Mouse (Mus musculus) midbrain, embryonic 10.5 days (tissue): ENCODE results near the gene 4933411K16Rik. TPM values are rescaled to one million over a fixed set of nuclear protein-coding genes. Genes with fewer than 3 reads are reported as not detected.

Experiments used
- DNase-seq: peaks from one replicate; pipeline ENCODE4 v3.0.0-alpha.2; 2017; ENCODE audit warnings: low spot score
- H3K27ac ChIP-seq: fragments of 300-500 bp; sonication (generic); replicated peaks from 2 replicates; pipeline ENCODE4 v1.5.1; 2016; ENCODE audit warnings: mild to moderate bottlenecking
- H3K27me3 ChIP-seq: fragments of 300-500 bp; sonication (generic); 2 replicates; pipeline ENCODE4 v1.6.1; 2016; ENCODE audit warnings: low read depth, mild to moderate bottlenecking; ENCODE audit not compliant: poor library complexity, severe bottlenecking
- H3K36me3 ChIP-seq: fragments of 300-500 bp; sonication (generic); 2 replicates; pipeline ENCODE4 v1.6.1; 2016; ENCODE audit warnings: mild to moderate bottlenecking, moderate library complexity
- H3K4me1 ChIP-seq: fragments of 300-500 bp; sonication (generic); 2 replicates; pipeline ENCODE4 v1.6.1; 2016
- H3K4me3 ChIP-seq: fragments of 300-500 bp; sonication (generic); 2 replicates; pipeline ENCODE4 v1.5.1; 2016; ENCODE audit warnings: mild to moderate bottlenecking, moderate library complexity
- H3K9me3 ChIP-seq: fragments of 300-500 bp; sonication (generic); replicated peaks from 2 replicates; pipeline ENCODE4 v1.6.1; 2016; ENCODE audit warnings: mild to moderate bottlenecking
- WGBS: fragments of 180-500 bp; shearing (Covaris S2); methylation state at CpG from one replicate; pipeline ENCODE4 v1.1.7; 2016; 5-methylcytosine and 5-hydroxymethylcytosine counted together
- polyA plus RNA-seq: library from polyadenylated mRNA; unstranded; fragments of >200 nt; fragmentation: Nextera tagmentation; extraction: Ambion mirVana; gene quantifications from 2 replicates; pipeline ENCODE4 v1.2.1, GENCODE M21; 2016

The 4933411K16Rik gene
- polyA plus RNA-seq, 1 experiment from 2014 or later = 0.09 TPM

DNA sequence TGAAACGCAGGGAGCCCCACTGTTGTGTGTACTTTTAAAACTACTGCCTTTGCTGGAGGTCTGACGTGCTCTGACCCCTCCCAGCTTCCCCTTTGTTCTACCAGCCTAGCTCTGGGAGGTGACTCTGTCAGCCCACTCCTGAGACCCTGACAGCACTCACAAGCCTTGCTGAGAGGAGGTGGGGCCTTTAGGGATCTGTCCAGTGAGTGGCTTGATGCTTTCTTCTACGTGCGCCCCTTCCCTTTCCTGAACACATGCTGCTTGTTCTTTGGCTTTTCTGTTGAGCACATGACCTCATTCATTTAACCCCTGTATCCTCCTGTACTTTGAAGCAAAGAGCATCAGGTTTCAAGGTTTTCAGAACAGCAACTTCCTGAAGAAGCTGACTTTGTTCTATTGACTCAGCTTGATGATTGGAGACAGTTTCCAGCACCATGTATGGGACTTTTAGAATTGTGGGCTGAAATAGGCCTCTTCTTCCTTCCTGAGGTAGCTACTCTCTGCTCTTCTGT is 33.0 kb upstream of the 4933411K16Rik start:
- H3K27ac ChIP-seq = no peak overlapping the region; the same call in 1 of the 2 replicates
- peaks cover 47% of the 10 kb centered on the region for H3K4me1 ChIP-seq
- H3K27me3 ChIP-seq = no peaks in the 10 kb centered on the region
- no peaks in the 10 kb centered on the region for H3K36me3 ChIP-seq
- no peaks in the 10 kb centered on the region for H3K9me3 ChIP-seq
- 39% methylated on average over 4 of the region's 4 CpGs for WGBS
- no peak for DNase-seq
- no peak overlapping the region for H3K4me3 ChIP-seq

DNA sequence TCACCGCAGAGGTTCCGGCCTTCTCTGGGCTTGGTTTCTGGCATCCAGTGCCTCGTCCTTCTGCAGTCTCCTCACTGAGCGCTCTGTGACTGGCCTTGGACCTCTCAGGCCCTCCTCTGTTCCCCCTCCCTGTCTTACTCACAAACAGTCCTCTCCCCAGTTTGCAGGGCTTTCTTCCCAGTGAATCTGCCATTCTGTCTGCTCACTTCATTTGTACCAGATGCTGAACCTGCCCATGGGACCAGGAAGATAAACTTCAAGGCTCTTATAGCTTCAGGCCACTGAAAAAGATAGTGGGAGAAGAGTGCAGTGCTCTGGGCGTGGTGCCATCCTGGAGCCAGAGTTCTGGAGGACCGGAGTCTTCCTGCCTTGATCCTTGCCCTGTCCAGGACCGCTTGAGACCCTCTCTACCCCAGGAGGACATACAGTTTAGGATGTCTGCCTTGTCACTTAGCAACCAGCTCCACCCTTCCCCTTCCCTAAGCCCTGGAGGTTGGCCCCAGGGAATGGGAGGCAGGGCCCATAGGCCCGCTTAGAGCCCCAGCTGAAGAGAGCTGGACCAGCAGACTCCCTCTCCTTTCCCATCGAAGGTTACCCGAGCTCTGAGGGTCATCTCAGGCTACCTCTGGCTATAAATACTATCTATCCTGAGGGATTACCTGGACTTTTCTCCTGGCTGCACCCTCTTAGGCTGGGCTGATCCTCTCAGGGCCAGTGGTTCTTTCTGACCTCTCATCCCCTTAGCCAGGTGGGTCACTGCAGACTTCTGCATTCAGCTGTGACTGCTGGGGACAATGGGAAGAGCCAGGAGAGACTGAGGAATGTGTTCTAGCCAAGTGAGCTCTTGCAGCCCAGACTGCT is 30.1 kb upstream of the 4933411K16Rik start:
- H3K4me3 ChIP-seq = no peak overlapping the region
- WGBS = 63% methylated on average over 10 of the region's 10 CpGs
- DNase-seq = no peak
- peaks cover 34% of the 10 kb centered on the region for H3K4me1 ChIP-seq
- no peaks in the 10 kb centered on the region for H3K9me3 ChIP-seq
- H3K27ac ChIP-seq = 0 out of 2 replicates have a peak overlapping the region, but pooled peaks have one; percentile 17
- no peaks in the 10 kb centered on the region for H3K36me3 ChIP-seq
- no peaks in the 10 kb centered on the region for H3K27me3 ChIP-seq

DNA sequence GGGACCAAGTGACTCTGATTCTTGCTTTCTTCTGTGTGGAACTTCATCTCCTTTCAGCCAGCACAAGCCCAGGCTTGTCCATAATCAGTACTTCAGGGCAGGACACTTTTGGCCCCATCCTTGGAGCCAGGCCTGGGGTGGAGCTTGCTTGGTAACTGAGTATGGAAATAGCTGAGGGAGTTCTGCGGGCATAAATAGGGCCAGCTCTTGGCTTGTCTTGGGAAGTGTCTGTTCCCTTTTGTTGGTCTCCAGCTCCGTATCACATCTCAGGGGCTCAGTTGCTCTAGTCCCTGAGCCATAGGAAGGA is 29.6 kb upstream of the 4933411K16Rik start:
- H3K27ac ChIP-seq = peak overlapping the region; percentile 17; the same call in 1 of the 2 replicates

DNA sequence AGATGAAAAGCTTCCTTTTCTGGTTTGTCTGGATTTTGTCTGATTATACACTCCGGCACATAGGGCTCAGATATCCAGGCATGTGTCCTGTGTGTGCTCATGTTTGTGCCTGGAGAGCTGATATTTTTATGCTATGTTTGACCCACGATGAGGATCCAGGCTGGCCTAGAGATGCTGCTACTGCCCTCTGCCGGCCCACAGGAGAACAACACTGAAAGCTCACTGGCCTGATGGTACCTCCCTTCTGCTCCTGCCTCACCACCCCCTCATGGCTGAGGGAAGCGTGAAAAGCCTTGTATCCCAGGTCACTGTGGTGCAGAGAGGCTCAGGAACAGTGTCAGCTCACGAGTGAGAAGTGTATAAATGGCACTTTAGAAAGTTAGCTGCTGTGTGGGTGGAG is 25.9 kb upstream of the 4933411K16Rik start:
- H3K36me3 ChIP-seq = no peaks in the 10 kb centered on the region
- H3K27me3 ChIP-seq = no peaks in the 10 kb centered on the region
- H3K4me1 ChIP-seq = peaks cover 16% of the 10 kb centered on the region
- WGBS = 12% methylated on average over 5 of the region's 5 CpGs
- H3K9me3 ChIP-seq = no peaks in the 10 kb centered on the region
- H3K27ac ChIP-seq = no peak overlapping the region
- H3K4me3 ChIP-seq = no peak overlapping the region
- DNase-seq = peak; percentile 76

More for the DNA sequence above, 29.6 kb upstream of the 4933411K16Rik start:
- no peak overlapping the region for H3K4me3 ChIP-seq
- no peaks in the 10 kb centered on the region for H3K36me3 ChIP-seq
- DNase-seq = no peak
- peaks cover 29% of the 10 kb centered on the region for H3K4me1 ChIP-seq
- no peaks in the 10 kb centered on the region for H3K27me3 ChIP-seq
- no peaks in the 10 kb centered on the region for H3K9me3 ChIP-seq
- 79% methylated on average over 2 of the region's 2 CpGs for WGBS

DNA sequence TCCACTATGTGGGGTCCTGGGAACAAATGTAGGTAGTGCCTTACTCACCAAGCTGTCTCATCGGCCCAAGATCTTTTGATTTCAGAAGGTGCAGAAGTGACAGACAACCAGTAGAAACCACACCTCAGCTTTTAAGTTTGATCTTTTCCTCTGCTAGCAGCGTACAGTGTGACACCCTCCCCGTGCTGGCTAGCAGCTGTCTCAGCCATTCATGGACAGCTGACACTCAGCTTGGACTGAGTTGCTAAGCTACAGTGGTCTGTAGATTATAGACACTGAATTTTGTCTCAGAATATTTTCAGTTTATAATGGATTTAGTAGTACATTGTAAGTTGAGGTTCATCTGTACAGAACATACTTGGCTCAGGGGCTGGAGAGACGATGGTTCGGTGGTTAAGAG is 20.9 kb upstream of the 4933411K16Rik start:
- 86% methylated on average over 5 of the region's 5 CpGs for WGBS

DNA sequence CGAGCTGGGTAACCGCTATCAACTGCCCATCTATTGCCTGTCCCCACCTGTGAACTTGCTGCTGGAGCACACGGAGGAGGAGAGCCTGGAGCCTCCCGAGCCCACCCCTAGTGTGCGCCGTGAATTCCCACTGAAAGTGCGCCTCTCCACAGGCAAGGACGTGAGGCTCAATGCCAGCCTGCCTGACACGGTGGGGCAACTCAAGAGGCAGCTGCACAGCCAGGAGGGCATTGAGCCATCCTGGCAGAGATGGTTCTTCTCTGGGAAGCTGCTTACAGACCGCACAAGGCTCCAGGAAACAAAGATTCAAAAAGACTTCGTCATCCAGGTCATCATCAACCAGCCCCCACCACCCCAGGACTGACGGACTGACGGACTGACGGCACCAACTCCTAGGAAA is 18.4 kb upstream of the 4933411K16Rik start:
- no peaks in the 10 kb centered on the region for H3K27me3 ChIP-seq
- no peak for DNase-seq
- H3K9me3 ChIP-seq = no peaks in the 10 kb centered on the region
- H3K27ac ChIP-seq = no peak overlapping the region
- no peak overlapping the region for H3K4me3 ChIP-seq
- peaks cover 18% of the 10 kb centered on the region for H3K4me1 ChIP-seq
- peaks cover 5% of the 10 kb centered on the region; the same call in 1 of the 2 replicates for H3K36me3 ChIP-seq
- 84% methylated on average over 14 of the region's 14 CpGs for WGBS

More for the DNA sequence above, 20.9 kb upstream of the 4933411K16Rik start:
- Histone ChIP-seq H3K27ac (no peak overlapping the region), H3K4me1 (peaks cover 18% of the 10 kb centered on the region), H3K27me3 (no peaks in the 10 kb centered on the region), H3K4me3 (no peak overlapping the region), H3K36me3 (peaks cover 5% of the 10 kb centered on the region; the same call in 1 of the 2 replicates), H3K9me3 (no peaks in the 10 kb centered on the region)
- no peak for DNase-seq

DNA sequence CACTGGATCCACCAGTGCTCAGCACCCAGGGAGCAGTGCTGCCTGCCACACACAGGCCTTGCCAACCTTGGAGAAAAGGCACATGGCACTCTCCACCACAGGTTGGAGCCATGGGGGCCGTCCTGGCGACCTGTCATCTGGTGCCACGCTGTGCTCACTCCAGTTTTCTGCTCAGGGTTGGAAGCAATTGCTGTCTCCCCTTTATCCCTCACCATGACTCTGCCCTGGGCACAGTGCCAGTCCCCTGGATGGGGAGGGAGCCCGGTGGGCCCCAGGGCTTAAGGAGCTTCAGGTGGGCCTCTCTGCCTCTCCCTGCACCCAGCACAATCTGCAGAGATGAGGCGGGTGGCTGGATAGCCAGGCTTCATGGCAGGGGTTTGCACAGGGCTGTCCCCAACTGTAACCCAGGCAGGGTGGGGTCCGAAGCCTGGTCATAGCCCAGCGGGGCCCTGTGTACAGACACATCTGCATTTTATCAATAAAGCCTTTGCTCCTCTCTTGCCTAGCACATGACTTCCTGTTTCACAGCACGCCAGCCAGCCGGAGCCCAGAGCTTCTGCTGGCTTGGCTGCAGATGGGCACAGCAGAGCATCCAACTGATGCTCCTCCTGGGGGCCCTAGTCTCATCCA is 17.8 kb upstream of the 4933411K16Rik start:
- Histone ChIP-seq H3K27me3 (no peaks in the 10 kb centered on the region), H3K9me3 (no peaks in the 10 kb centered on the region), H3K4me3 (peak overlapping the region; percentile 4; the same call in 1 of the 2 replicates), H3K27ac (peak overlapping the region; percentile 46; the same call in 1 of the 2 replicates), H3K36me3 (peaks cover 5% of the 10 kb centered on the region; the same call in 1 of the 2 replicates), H3K4me1 (peaks cover 18% of the 10 kb centered on the region)
- DNase-seq = no peak
- 79% methylated on average over 9 of the region's 9 CpGs for WGBS

DNA sequence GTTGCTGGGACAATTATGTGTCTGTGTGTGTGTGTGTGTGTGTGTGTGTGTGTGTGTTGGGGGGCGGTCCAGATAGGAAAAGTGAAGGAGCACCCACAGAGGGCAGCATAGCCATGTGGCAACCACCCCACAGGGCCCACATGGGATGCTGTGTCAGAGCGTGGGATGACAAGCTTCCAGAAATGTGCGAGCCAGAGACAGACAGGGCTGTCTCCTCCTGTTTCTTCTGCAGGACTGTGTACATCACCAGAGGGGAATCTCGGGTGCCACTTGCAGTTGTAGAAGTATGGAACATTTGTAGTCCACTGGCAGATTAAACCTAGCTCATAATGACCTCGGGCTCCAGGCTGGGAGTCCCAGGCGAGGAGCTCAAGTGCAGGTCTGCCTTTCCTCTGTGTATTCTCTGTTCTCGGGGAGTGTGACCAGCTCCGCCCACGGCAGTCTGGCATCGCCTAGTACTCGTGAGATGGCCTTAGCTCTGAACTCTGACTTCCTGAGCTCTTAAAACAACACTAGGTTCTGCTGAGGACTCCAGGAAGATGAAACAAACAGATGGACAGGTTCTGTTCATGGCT is 17.1 kb upstream of the 4933411K16Rik start:
- Histone ChIP-seq H3K27me3 (0 out of 2 replicates have a peak, but pooled peaks cover 1% of the 10 kb centered on the region), H3K4me1 (peaks cover 18% of the 10 kb centered on the region), H3K36me3 (peaks cover 5% of the 10 kb centered on the region; the same call in 1 of the 2 replicates), H3K27ac (0 out of 2 replicates have a peak overlapping the region, but pooled peaks have one; percentile 52), H3K9me3 (no peaks in the 10 kb centered on the region), H3K4me3 (no peak overlapping the region)
- 64% methylated on average over 11 of the region's 11 CpGs for WGBS
- DNase-seq = no peak

DNA sequence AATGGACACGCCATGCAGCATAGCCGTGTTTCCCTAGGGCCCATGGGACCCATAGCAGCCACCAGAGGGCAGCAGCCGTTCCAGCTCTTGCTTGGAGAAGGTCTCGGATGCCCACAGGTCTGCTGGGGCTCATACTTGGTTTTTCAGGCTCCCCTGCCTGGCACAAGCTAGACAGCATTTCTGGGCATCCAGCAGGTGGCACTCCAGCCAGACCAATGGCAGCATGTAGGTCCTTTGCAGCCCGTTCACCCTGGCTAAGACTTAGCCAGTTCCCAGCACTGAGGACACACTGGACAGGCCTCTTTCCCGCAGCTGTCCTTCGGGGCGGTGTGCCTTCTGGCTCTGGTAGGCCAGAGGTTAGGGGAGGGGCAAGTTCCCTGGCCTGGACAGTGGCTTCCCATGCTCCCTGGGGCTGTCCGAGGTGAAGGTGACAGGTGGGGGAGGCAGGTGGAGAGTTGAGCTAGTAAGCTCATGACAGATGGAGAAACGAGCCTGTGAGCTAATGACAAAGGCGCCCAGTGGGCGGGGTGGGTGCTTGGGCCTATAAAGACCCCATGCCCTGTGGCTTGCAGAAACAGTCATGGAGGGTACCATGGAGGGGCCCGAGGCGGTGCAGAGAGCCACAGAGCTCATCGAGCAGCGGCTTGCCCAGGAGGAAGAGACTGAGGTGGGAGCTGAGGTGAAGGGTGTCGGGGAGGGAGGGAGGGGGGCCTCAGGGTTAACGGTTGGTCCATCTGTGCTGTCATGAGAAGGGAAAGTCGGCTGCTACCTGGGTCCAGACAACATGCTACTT is 16.4 kb upstream of the 4933411K16Rik start, which contains the start of gene Ankrd2:
Gene Ankrd2, plus strand, starts transcription at position 545 of the 793 bp plus-strand sequence.
- peaks cover 18% of the 10 kb centered on the region for H3K4me1 ChIP-seq
- H3K4me3 ChIP-seq = no peak within 1 kb of the TSS
- WGBS = 71% methylated on average over 19 of the region's 19 CpGs
- H3K9me3 ChIP-seq = no peaks in the 10 kb centered on the region
- peak within 1 kb of the TSS; percentile 52; the same call in 1 of the 2 replicates for H3K27ac ChIP-seq
- H3K27me3 ChIP-seq = 0 out of 2 replicates have a peak, but pooled peaks cover 8% of the 10 kb centered on the region
- H3K36me3 ChIP-seq = peaks cover 5% of the 10 kb centered on the region; the same call in 1 of the 2 replicates
- DNase-seq = peak; percentile 77

DNA sequence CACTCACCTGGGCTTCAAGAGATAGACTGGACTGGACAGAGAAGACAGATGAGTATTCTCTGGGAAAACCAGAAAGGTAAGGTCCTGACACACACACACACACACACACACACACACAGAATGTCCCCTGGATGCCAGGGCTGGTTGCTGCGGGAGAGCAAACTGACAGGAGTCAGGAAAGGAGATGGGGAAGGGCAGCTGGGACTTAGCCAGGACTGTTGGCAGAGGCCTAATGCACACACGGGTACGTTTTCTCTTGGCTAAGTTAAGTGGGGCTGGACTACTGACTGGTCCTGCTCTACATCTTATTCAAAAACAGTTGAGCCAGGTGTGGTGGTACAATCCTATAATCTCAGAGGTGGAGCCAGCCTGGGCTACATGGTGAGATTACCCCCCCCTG is 15.7 kb upstream of the 4933411K16Rik start:
- Histone ChIP-seq H3K4me3 (no peak overlapping the region), H3K36me3 (peaks cover 5% of the 10 kb centered on the region; the same call in 1 of the 2 replicates), H3K4me1 (peaks cover 18% of the 10 kb centered on the region), H3K9me3 (no peaks in the 10 kb centered on the region), H3K27me3 (0 out of 2 replicates have a peak, but pooled peaks cover 8% of the 10 kb centered on the region), H3K27ac (no peak overlapping the region)
- no peak for DNase-seq
- 87% methylated on average over 3 of the region's 3 CpGs for WGBS

DNA sequence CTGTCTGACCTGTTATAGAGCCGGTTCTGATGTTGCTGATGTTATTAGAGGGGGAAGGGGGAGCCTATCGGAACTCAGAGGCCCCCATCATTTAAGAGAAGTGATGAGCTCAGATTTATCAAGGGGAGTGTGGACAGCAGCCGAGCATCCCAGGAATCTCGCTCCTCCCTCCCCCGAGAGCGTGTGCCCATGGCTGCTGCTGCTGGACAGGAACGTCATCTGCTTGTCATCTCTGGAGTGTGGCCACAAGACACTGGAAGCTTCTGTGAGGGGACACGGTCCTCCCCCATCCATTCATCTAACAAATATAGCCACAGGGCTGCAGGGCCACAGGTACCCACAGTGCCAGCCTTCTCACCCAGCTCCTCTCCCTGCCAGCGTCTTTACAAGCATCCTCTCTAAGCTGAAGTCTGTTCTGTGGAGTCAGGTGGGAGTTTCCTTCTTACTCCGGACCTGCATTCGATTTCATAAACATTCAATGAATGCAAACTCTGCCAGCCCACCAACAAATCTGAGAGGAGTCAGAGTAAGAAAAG is 14.8 kb upstream of the 4933411K16Rik start:
- Histone ChIP-seq H3K4me1 (peaks cover 18% of the 10 kb centered on the region), H3K36me3 (peaks cover 5% of the 10 kb centered on the region; the same call in 1 of the 2 replicates), H3K27me3 (0 out of 2 replicates have a peak, but pooled peaks cover 8% of the 10 kb centered on the region), H3K4me3 (no peak overlapping the region), H3K9me3 (no peaks in the 10 kb centered on the region), H3K27ac (no peak overlapping the region)
- DNase-seq = no peak
- WGBS = 78% methylated on average over 11 of the region's 11 CpGs
